Mouse (Mus musculus) liver, adult 2 months (tissue): ENCODE results near the gene Chrna4. TPM values are rescaled to one million over a fixed set of nuclear protein-coding genes. Genes with fewer than 3 reads are reported as not detected.

Experiments
- DNase-seq: peaks from one replicate; pipeline ENCODE4 v3.0.0-alpha.2; 2011; ENCODE audit warnings: low read depth, low spot score; ENCODE audit errors: extremely low read depth
- H3K27ac ChIP-seq: fragments of 200-500 bp; replicated peaks from 2 replicates; pipeline ENCODE4 v1.5.1; 2012; ENCODE audit warnings: low read depth, mild to moderate bottlenecking, control low read depth, inconsistent platforms, low read length; ENCODE audit not compliant: insufficient read depth
- H3K27me3 ChIP-seq: fragments of 200-500 bp; 2 replicates; pipeline ENCODE4 v1.6.1; 2012; ENCODE audit warnings: mild to moderate bottlenecking, moderate library complexity, low read length, inconsistent platforms; ENCODE audit not compliant: control insufficient read depth, insufficient read depth
- H3K36me3 ChIP-seq: fragments of 200-500 bp; 2 replicates; pipeline ENCODE4 v1.6.1; 2012; ENCODE audit warnings: low read length, inconsistent platforms; ENCODE audit not compliant: control insufficient read depth, insufficient read depth
- H3K4me1 ChIP-seq: fragments of 200-500 bp; 2 replicates; pipeline ENCODE4 v1.6.1; 2011; ENCODE audit warnings: low read length; ENCODE audit not compliant: control insufficient read depth, insufficient read depth
- H3K4me3 ChIP-seq: fragments of 200-500 bp; 2 replicates; pipeline ENCODE4 v1.5.1; 2011; ENCODE audit warnings: low read depth, mild to moderate bottlenecking, control low read depth, low read length, moderate library complexity; ENCODE audit not compliant: insufficient read depth
- H3K79me2 ChIP-seq: fragments of 200-500 bp; 2 replicates; pipeline ENCODE4 v1.6.1; 2012; ENCODE audit warnings: inconsistent platforms, mild to moderate bottlenecking, low read length, moderate library complexity; ENCODE audit not compliant: control insufficient read depth, insufficient read depth
- H3K9ac ChIP-seq: fragments of 200-500 bp; 2 replicates; pipeline ENCODE4 v1.6.1; 2012; ENCODE audit warnings: low read depth, mild to moderate bottlenecking, control low read depth, inconsistent platforms, low read length
- CTCF ChIP-seq: fragments of 200-500 bp; IDR thresholded peaks from 2 replicates; pipeline ENCODE4 v1.5.1; 2011; ENCODE audit warnings: low read depth, low read length, control low read depth
- POLR2A ChIP-seq: fragments of 200-500 bp; IDR thresholded peaks from 2 replicates; pipeline ENCODE4 v1.6.1; 2011; ENCODE audit warnings: low read length, control low read depth; ENCODE audit not compliant: insufficient read depth; ENCODE audit errors: extremely low read depth
- WGBS: fragments of 180-500 bp; shearing (Covaris S2); methylation state at CpG from one replicate; pipeline ENCODE4 v1.1.7; 2018; 5-methylcytosine and 5-hydroxymethylcytosine counted together
- polyA plus RNA-seq: library from polyadenylated mRNA; depleted of rRNA; stranded (reverse); fragments of >200 nt; gene quantifications from 2 replicates; pipeline ENCODE4 v1.2.3, GENCODE M21; 2012; rRNA removed
- total RNA-seq: library from RNA; depleted of rRNA; stranded (reverse); fragments of >200 nt; gene quantifications from 2 replicates; pipeline ENCODE4 v1.2.3, GENCODE M21; 2014; rRNA removed

Gene Chrna4
- 0.54 and 1.6 TPM in 2 replicates for total RNA-seq
- 2.2 and 7.6 TPM in 2 replicates for polyA plus RNA-seq

DNA sequence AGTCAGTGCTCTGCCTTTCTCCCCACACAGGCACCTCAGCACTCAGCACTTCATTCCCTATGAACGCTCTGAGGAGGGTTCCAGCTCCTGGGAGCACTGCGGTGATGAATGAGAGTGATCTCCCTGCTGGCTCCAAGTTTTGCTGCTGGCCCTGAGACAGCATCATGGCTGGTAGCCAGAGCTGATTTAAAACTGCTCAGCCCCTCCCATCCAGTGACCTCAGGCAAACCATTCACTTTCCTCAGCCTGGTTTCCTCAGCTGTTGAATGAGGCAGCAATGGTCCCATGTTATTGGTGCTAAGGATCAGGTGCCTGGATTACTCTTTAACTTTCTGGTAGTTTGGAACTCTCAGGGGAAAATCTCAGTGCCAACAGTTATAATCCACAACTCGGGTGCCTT, at the start of gene Chrna4:
Gene Chrna4, minus strand, starts transcription at position 110 of the 400 bp plus-strand sequence.
- peak; percentile 98 for DNase-seq
- Histone ChIP-seq H3K4me3 (no peak within 1 kb of the TSS; the same call in 1 of the 2 replicates), H3K36me3 (no peaks in the 10 kb centered on the region), H3K79me2 (no peaks in the 10 kb centered on the region), H3K9ac (peak within 1 kb of the TSS; percentile 44), H3K27ac (peak within 1 kb of the TSS; percentile 77), H3K4me1 (peaks cover 27% of the 10 kb centered on the region), H3K27me3 (0 out of 2 replicates have a peak, but pooled peaks cover 6% of the 10 kb centered on the region)
- TF ChIP-seq POLR2A (no peak), CTCF (no peak)
- WGBS: 12% methylated on average over 3 of the region's 3 CpGs

DNA sequence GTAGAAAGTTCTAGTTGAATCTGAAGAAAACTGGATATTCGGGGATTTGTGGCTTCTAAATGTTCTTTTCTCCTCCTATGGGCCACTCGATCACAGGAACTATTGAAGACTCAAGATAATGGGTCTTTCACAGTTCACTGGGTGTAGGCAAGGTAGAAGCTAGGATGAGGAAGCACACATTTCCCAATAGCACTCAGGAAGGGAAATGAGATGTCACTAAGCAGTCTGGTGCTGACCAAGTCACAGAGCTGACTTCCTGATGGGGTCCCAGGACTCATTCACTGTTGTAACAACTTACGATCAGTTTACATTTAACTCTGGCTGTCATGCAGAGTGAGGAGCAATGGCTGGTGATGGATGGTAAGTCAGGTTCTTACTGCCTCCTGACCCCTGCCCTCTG, 46.8 kb upstream of the Chrna4 start:
- Histone ChIP-seq H3K79me2 (no peaks in the 10 kb centered on the region), H3K4me1 (no peaks in the 10 kb centered on the region), H3K9ac (no peak overlapping the region), H3K27ac (no peak overlapping the region), H3K27me3 (no peaks in the 10 kb centered on the region), H3K36me3 (no peaks in the 10 kb centered on the region), H3K4me3 (no peak overlapping the region)
- TF ChIP-seq CTCF: no peak
- no peak for TF ChIP-seq POLR2A
- 86% methylated on average over 3 of the region's 3 CpGs for WGBS
- DNase-seq: no peak

DNA sequence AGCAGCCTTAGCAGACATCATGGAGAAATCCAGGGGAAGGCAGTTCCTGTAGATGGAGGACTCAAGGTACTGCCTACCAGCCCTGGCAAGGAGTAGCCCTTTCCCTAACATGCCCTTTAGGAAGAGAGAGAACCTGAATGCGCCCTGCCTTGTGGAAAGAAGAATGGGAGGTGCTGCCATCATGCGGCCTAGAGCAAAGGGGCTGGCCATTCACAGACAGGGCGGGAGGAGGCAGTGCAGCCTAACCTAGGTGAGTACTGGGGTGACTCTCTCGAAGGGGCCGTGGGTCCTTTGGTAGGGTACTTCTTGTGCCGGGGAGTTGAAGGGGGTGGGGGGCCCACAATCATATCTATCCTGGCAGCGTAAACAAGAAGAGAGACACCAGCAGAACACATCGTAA, 41.7 kb upstream of the Chrna4 start:
- Histone ChIP-seq H3K9ac (no peak overlapping the region), H3K4me1 (no peaks in the 10 kb centered on the region), H3K36me3 (no peaks in the 10 kb centered on the region), H3K4me3 (no peak overlapping the region), H3K79me2 (no peaks in the 10 kb centered on the region), H3K27ac (no peak overlapping the region), H3K27me3 (no peaks in the 10 kb centered on the region)
- TF ChIP-seq POLR2A: no peak
- TF ChIP-seq CTCF: no peak
- no peak for DNase-seq
- 75% methylated on average over 8 of the region's 8 CpGs for WGBS

DNA sequence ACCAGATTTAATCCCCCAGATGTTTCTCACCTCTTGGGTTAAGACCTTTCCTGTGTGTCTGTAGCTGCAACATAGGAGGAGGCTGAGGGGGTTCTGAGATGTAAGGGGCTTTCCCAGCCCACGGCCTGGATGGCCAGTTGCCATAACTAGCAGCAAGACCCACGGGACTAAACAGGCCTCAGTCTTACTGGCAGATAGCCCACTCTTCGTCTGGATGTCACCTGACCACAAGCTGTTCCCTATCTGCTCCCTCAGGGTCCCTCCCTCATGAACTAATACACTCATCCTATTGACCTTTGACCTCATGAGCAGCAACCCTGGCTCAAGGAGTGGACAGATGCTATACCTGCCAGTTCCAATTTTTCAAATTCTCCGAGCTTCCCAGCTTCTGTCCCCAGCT, 40.6 kb upstream of the Chrna4 start:
- H3K4me3 ChIP-seq: no peak overlapping the region
- H3K36me3 ChIP-seq: no peaks in the 10 kb centered on the region
- no peak for DNase-seq
- no peak overlapping the region for H3K9ac ChIP-seq
- no peak for TF ChIP-seq POLR2A
- TF ChIP-seq CTCF: no peak
- H3K79me2 ChIP-seq: no peaks in the 10 kb centered on the region
- no peak overlapping the region for H3K27ac ChIP-seq
- no peaks in the 10 kb centered on the region for H3K27me3 ChIP-seq
- H3K4me1 ChIP-seq: no peaks in the 10 kb centered on the region
- WGBS: 64% methylated on average over 4 of the region's 4 CpGs

DNA sequence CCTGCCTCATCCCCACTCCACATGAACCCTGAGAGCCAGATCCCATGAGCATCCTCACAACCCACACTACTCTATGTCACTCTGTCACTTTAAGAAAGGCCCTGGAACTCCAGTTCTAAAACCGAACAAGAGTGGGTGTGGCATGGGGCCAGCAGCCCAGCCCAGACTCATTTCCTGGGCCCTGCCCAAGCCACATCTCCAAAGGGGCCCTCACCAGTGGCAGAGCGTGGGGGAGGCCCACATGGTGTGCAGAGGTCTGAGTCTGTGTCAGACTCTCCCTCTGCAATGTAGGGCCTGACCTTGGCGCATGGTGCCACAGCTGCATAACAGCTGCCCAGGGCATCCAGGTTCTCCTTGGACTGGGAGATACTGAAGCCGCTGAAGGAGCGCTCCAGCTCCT, 37.5 kb upstream of the Chrna4 start:
- no peaks in the 10 kb centered on the region for H3K79me2 ChIP-seq
- H3K27ac ChIP-seq: no peak overlapping the region
- no peaks in the 10 kb centered on the region for H3K36me3 ChIP-seq
- no peak overlapping the region for H3K4me3 ChIP-seq
- no peaks in the 10 kb centered on the region for H3K4me1 ChIP-seq
- WGBS: 62% methylated on average over 5 of the region's 5 CpGs
- H3K27me3 ChIP-seq: no peaks in the 10 kb centered on the region
- no peak overlapping the region for H3K9ac ChIP-seq
- TF ChIP-seq CTCF (no peak), POLR2A (no peak)
- DNase-seq: no peak

DNA sequence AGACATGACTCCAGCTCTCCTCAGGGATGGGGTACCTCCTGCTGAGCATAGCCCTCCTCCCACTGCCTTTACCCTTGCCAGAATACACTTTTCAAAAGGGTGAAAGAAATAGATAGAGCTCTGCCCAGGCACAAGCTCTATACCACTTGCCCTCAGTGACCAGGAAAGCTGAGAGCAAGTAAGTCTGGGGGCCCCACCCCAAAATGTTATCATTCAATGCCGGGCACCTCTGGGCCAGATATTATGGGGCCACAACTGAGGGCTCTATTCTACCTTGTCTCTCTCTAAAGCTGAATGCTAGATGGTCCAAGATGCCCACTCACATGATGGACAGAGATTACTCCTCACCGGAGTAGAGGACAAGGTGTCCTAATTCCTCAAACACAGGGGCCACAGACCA, 36.2 kb upstream of the Chrna4 start:
- H3K27me3 ChIP-seq: no peaks in the 10 kb centered on the region
- H3K9ac ChIP-seq: no peak overlapping the region
- WGBS: 89% methylated on average over 2 of the region's 2 CpGs
- no peak overlapping the region for H3K4me3 ChIP-seq
- no peaks in the 10 kb centered on the region for H3K4me1 ChIP-seq
- no peak for TF ChIP-seq POLR2A
- no peak for TF ChIP-seq CTCF
- DNase-seq: no peak
- H3K27ac ChIP-seq: no peak overlapping the region
- H3K79me2 ChIP-seq: no peaks in the 10 kb centered on the region
- H3K36me3 ChIP-seq: no peaks in the 10 kb centered on the region
